Mouse (Mus musculus) cerebellum, postnatal 25 days (tissue): Measurements from ENCODE around the gene Olfr1191-ps1.
"Not testable (repeated sequence)": the region's sequence is repeated elsewhere in the genome, so short reads cannot be mapped to it uniquely, and the experiment has no call there.

ENCODE experiments used
- DNase-seq, 2 experiments: peaks; one replicate each; pipeline ENCODE4 v3.0.0; 2021; ENCODE audit warnings: mixed read lengths in 2 of 2

Gene Olfr1191-ps1

DNA sequence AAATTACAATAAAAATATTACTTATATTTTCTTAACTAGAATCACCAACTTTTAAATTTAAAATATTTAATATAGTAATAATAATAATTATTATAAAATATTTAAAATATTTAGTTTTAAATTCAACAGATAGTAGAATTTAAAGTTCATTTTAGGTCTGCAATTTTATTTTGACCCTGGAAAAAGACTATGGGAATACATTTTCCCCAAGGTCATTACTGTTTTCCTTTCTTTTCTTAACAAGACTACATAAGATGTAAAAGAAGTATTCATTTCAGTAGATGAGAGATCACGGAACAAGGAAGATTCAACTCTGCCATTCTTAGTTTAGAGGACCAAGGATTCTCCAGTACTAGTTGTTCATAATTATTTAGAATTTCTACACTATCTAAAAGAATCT lies at the start of gene Olfr1191-ps1:
Olfr1191-ps1 (plus strand) TSS at position 301 of the 400 bp plus-strand sequence.
- not testable (repeated sequence) for DNase-seq

DNA sequence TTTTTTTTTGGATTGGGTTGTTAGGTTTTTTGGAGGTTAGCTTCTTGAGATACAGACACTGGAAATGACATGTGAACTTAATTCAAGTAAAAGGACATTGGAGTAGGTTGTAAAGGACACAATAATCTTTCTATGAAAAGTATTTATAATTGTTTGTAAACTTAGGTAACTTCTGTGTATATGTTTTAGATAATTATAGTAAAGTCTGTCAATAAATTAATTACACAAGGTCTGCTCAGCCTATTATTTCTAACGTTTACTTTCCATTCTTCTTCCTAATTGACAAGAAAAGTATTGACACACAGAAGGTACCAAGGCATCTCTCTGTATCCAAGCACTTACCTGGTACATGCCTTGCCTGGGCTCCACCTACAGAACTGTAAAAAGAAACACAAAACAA lies 7.9 kb downstream of the Olfr1191-ps1 start, which contains the start of gene Olfr1192-ps1:
Olfr1192-ps1 (plus strand) TSS at position 301 of the 400 bp plus-strand sequence.
- DNase-seq, result no peak

DNA sequence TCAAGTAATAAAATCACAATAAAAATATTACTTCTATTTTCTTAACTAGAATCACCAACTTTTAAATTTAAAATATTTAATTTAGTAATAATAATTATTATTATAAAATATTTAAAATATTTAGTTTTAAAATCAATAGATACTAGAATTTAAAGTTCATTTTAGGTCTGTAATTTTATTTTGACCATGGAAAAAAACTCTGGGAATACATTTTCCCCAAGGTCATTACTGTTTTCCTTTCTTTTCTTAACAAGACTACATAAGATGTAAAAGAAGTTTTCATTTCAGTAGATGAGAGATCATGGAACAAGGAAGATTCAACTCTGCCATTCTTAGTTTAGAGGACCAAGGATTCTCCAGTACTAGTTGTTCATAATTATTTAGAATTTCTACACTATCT lies 35.0 kb downstream of the Olfr1191-ps1 start, which contains the start of gene Olfr1193:
Olfr1193 (plus strand) TSS at position 301 of the 400 bp plus-strand sequence.
- not testable (repeated sequence) for DNase-seq

DNA sequence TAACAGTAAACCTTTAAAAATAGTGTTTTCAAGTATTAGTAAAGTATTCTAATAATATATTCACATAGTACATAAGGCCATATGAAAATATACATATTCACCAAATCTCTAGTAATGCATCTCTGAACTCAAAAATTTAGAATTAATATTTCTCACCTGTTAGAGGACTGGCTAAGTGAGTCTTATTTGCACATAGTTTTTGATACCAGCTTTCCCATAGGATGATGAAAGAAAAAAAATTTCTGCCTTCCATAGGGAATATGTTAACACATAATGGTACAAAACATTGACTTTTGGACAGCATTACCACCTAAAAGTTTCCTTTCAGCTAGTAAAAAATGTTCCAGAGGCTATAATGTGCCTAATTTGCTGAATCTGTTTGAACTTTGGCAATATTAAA lies 48.7 kb downstream of the Olfr1191-ps1 start, which contains the start of gene Olfr1195:
Olfr1195 (minus strand) TSS at position 101 of the 400 bp plus-strand sequence.
- no peak for DNase-seq
